Mouse (Mus musculus): ENCODE data around the gene Ccdc85a.
A peak's percentile ranks its signal among the peaks of the same experiment; 100 is the strongest.
"Not testable (repeated sequence)": the region's sequence is repeated elsewhere in the genome, so short reads cannot be mapped to it uniquely, and the experiment has no call there.

Gene Ccdc85a

DNA sequence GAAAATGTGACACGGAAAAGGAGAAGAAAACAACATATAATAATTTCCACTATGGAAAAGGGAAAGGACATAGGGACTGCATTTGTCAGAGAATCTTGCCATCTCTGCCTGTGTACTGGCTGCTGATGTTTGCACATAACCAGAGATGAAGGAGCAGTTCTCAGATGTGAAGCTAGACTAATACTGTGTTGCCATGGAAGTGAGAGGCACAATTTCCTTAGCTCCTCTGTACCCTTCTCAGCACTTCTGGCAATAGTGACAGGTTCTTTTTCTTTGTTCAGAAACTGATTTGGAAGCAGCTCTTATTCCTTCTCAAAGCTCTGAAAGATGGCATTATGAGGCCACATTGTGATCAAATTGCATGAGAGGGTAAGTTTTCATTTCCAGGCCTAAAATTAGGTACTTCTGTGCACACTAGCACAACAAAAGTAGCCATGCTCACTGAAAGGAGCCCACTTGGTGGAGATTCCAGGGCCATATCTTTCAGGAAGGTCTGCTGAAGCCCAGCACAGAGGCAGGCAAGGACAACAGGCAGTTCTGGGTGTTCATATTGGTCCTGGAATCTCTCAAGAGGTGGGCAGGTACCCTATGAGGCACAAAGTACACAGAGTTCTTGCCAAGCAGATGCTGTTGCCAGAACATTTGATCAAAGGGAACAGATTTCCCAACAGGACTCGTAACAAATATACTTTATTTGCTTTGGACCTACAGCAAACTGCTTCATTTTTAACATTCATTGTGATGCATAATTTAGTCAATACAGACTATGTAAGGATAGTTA lies 161.5 kb downstream of the Ccdc85a start:
- DNase-seq (ENCODE audit: low spot score): no peak

DNA sequence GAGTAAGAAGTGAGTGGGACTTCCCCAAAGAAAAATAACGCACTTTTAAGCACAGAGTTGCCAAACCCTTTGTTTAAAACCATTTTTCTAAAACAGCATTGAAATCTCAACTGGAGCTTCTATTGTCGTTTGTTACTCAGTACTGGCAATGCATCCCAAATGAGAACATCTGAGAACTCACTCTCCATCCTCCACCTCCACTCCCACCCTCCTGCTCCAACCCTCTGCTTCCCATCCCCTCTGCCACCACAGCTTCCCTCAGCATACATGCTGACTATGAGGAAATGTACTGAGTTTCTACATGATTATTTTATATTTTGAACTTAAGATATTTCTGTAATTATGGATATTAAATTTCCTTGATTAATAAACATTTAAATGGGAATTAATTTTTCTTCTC lies 168.3 kb downstream of the Ccdc85a start:
- no peak for DNase-seq (ENCODE audit: low spot score)

DNA sequence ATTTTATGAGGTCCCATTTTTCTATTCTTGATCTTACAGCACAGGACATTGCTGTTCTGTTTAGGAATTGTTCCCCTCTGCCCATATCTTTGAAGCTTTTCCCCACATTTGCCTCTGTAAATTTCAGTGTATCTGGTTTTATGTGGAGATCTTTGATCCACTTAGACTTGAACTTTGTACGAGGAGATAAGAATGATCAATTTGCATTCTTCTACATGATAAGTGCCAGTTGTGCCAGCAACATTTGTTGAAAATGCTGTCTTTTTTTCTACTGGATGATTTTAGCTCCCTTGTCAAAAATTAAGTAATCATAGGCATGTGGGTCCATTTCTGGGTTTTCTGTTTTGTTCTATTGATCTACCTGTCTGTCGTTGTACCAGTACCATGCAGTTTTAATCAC lies 174.2 kb downstream of the Ccdc85a start:
- DNase-seq (ENCODE audit: low spot score): not testable (repeated sequence)

DNA sequence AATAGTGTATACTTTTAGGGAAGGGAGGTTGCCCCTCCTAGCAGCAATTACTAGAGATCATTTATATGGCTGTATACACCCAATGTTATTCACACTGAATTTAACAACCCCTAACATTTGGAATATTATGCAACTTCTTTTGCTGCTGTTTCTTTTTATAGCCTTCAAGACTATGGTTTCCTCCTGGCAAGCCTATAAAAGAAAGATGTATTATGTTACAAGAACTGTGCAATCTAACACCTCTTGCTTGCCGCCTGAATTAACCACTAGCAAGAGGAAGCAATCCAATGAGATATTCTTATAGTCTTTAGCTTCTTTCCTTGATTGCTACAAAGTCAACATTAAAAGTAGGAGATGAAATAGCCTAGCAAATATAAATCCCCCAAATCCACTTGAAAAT lies 187.0 kb downstream of the Ccdc85a start:
- DNase-seq (ENCODE audit: low spot score): no peak

DNA sequence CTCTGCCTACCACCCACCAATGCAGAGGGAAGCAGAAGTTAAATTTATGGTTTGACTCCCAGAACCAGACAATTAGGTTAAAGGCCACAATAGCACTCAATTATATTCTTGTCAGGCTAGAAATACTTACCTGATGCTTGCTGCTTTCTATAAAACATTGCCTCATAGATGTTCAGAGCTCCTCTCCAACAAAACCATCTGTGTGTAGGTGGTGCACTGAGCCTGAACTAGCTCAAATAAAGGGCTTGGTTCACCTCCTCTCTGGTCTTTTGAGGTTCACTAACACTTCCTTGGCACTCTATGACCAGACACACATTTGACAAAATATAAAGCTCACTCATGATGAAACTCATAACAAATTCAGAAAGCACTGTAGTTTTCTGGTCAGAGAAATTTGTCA lies 208.2 kb downstream of the Ccdc85a start:
- DNase-seq (ENCODE audit: low spot score): no peak

DNA sequence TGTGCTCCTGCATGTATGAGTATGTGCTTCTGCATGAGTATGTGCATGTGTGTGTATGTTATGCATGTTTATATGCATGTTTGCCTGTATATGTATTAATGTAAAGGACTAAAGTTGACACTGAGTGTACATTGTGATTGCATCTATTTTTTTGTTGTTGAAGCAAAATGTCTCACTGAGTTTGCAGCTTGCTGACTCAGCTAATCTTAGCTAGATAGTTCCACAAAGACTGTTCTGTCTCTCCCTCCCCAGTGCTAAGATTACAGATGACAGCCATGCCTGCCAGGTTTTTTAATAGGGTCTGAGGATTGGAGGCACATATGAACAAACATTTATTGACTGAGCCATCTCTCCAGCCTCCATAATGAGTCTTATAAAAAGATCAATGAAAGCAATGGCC lies 209.5 kb downstream of the Ccdc85a start:
- DNase-seq (ENCODE audit: low spot score): no peak

DNA sequence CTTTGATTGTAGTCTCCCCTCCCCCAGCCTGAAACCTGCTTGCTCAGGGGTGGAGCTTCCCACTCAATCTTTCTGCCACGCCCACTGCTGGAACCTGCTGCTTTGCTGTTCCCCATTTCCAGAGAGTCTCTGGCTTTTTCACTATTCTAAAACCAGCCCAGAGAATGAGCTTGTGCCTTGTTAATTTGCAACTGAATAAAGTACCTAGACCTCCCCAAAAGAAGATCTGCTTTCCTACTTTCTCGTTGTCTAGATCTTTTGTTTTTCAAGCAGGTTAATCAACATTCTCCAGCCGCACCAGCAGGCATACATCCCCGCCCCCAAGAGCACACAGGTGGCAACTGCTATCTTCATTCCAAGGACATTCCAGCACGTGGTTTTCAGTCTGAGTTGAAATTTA lies 212.7 kb downstream of the Ccdc85a start:
- not testable (repeated sequence) for DNase-seq (ENCODE audit: low spot score)

DNA sequence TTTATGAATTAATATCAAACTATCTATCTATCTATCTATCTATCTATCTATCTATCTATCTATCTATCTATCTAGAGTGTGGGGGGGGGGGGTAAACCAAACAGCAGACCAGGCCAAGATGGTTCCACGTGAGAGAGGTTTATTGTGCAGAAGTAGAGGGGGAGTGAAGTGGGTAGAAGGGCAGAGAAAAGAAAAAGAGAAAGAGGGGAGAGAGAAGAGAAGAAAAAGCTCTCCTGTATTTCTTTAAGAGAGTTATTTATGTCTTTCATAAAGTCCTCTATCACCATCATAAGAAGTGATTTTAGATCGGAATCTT lies 218.2 kb downstream of the Ccdc85a start:
- DNase-seq (ENCODE audit: low spot score): no peak

DNA sequence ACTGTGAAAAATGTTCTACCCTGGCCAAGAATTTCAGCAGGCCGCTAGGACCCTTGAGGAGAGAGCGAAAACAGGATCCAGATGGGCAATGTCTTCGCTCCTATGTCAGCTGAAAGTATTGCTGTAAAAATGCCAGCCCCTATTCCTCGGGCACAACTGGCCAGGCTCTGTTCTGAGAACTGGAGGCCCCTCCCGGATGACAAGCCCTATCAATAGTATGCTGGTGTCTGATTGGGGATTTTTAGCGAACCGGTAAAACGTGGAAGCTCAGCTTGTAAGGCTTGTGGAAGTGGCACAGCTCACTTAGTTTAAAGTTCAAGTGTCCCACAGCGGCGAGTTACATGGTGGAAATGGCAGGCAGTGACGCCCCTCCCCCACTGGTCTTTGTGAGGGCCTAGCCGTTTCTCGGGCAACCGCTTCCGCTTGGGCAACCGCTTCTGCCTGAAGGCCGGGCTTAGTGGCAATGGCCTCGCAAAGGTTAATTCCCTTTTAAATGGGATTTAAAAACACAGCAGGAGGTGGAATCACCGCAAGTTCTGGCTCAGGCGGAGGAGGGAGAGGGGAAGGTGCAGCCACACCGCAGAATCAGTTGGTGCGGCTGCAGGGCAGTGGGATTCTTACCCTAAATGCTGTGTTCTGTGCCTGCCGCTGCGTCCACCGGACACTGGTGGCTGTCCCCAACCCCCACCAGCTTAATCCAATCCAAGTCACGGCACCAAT lies 218.8 kb downstream of the Ccdc85a start:
- peak; percentile 19 for DNase-seq (ENCODE audit: low spot score)

DNA sequence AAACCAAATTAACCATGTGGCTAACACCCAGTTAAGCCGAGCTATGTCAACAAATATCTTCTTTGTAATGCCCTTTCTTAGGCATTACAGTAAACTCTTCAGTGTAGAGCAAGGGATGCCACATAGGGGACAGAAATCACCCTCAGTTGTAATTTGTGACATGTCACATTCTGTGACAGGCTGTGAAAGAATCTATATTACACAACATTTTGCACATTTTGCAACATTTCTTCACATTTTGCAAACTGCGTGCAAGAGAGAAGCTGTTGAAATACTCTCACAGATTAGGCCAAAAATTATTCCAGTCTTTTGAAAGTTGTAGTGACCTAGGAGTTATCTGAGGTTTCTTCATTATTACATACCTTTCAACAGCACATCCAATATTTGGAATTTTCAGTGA lies 240.7 kb downstream of the Ccdc85a start:
- no peak for DNase-seq (ENCODE audit: low spot score)

DNA sequence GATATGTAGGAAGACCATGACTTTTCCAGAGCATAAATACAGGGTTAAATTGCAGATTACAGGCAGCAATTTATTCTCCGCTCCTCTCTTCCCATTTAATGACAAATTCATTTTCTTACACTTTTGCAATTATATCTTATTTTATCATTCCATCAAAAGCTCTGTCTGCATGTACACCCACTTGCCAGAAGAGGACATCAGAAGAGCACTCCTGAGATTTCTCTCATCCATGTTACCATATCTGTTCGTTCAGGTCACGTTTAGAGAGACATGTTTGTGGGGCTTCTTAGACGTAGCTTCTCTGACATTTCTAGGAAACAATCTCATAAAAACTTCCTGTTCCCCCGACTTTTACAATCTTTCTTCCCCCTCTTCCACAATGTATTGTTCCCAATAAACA lies 242.2 kb downstream of the Ccdc85a start:
- DNase-seq (ENCODE audit: low spot score): no peak

DNA sequence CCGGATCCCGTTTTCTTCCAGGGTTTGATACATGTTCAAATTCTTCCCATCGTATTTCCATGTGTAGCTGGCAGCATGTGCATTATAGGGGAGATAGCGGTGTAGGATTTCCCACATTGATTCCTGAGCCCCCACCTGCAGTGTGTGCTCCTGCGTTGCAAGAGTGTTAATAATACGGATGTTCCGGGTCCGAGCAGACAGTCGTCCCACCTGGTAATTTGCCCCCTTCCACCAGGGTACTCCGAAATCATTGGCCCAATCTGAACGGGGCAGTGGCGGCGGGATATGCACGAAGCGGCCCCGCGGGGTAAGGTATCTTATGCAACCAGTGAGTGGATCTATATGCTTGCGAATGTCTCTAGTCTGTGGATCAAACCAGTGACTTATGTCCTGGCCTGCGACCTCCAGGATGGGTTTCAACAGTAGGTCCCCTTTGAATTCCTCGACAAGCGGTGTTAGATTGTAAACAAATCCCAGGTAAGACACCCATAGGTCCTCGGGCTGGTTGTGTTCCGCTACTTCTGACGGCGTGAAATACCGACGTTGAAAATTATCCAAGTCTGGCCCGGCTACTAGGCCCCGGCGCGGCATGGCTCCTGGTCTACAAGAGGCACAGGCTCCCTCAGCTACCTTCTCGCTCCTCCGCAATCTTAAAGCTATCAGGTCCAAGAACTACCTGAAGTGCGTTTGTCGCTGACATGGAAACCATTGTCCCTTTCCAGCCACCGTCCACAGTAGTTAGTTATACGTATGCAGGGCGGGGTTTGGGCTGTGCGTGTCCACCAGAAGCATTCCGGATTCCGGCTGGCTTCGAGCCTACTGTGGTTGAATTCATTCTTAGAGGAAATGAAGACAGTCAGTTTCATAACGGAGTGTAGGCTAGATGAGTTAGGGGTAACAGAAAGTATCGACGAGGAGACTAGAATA lies 244.6 kb downstream of the Ccdc85a start, which contains the start of gene Gm6685:
Gene Gm6685 (minus strand): TSS at position 644 of the 927 bp plus-strand sequence.
- not testable (repeated sequence) for DNase-seq (ENCODE audit: low spot score)
